Mouse (Mus musculus) heart, adult 2 months (tissue): ENCODE measurements at regions not wholly inside any gene's neighbourhood (a gene's known extent, or its start where the extent isn't known, plus 50 kb on each side); places are given as distances from the start of the nearest gene placed in this dataset.

Source experiments
- CTCF ChIP-seq: fragments of 200-600 bp; IDR thresholded peaks from 2 replicates; pipeline ENCODE4 v1.8.1; 2022; ENCODE audit warnings: antibody characterized with exemption, mild to moderate bottlenecking, moderate library complexity
- EP300 ChIP-seq: fragments of 200-500 bp; IDR thresholded peaks from 2 replicates; pipeline ENCODE4 v1.6.1; 2011; ENCODE audit warnings: low read depth, low read length, control low read depth; ENCODE audit not compliant: insufficient read depth

DNA sequence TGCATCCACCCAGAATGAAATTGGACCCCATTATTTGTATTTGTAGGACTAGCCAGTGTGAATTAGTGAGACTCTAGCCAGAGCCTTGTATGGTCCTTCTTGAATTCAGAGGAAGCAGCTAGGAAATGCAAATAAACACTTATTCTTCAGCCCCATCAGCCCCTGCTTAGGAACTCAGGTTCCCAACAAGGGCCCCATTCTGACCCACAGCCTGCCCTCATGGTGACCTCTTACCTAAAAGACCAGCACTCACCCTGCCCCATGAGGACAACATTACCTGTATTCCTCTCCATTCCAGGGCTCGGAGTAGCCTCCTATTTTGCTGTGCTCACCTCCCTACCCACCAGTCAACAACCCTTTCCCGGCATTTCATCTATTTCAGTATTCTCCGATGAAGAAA is 283.6 kb upstream of the Noct start:
- no peak for TF ChIP-seq CTCF
- TF ChIP-seq EP300 = no peak
